Mouse (Mus musculus): Measurements from ENCODE around the gene Abhd6. TPM values are rescaled to one million over a fixed set of nuclear protein-coding genes. Genes with fewer than 3 reads are reported as not detected.

Gene Abhd6
- polyA plus RNA-seq, 1 experiment from 2014 or later, result 11.3 TPM

DNA sequence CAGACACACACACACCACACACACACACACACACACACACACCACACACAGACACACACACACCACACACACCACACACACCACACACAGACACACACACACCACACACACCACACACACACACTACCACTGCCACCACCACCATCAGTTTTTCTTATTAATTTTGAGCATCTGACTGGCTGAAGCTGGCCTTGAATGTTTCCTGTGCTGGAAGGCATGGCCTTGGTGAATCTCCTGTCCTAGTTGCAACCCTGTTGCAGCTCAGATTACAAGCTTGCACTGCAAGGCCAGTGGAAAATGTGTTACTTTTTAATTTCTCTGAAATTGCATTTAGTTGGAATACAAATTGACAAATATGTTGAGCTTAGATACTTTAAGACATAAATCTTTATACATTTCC lies 4.4 kb downstream of the Abhd6 start:
- Histone ChIP-seq H3K36me3 (ENCODE audit: control insufficient read depth, insufficient read depth, low read length) (no peaks in the 10 kb centered on the region), H3K27ac (replicated peaks in 1 of 2; ENCODE audit: control insufficient read depth in 1 of 2, insufficient read depth in 1 of 2, low read depth in 2 of 2, low read length in 2 of 2) (no peak overlapping the region), H3K9me3 (ENCODE audit: control insufficient read depth, low read length) (no peaks in the 10 kb centered on the region), H3K9ac (ENCODE audit: low read length) (no peak overlapping the region), H3K4me3 (ENCODE audit: control insufficient read depth in 1 of 2, insufficient read depth in 1 of 2, low read depth in 1 of 2, low read length in 2 of 2) (no peak overlapping the region), H3K4me2 (ENCODE audit: low read length) (no peak overlapping the region), H3K27me3 (ENCODE audit: control insufficient read depth, insufficient read depth, low read length) (peaks cover 2% of the 10 kb centered on the region; the same call in 1 of the 2 replicates), H3K4me1 (ENCODE audit: control insufficient read depth in 2 of 2, insufficient read depth in 2 of 2, low read length in 2 of 2) (peaks cover 8 to 9% of the 10 kb centered on the region in 2 experiments)
- ATAC-seq (ENCODE audit: insufficient number of reproducible peaks, insufficient read depth, low FRiP score, low read depth), result no peak

DNA sequence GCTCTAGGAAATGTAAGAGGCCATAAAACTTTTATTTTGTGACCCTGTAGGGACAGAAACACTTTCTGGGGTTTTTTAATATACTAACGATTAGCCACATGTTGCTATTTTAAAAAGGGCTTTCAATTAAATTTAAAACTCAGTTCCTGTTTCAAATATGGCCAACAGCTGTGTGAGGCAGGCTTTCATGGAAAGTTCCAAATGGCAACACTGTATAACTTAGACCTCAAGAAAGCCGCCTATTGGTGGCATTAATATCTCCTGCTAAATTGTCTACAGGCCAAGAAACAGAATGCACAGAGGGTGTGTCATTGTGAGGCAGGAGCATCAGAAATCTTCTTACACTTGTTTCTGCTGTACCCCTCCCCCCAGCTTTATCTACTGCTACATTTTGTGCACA lies 4.8 kb downstream of the Abhd6 start:
- Histone ChIP-seq H3K36me3 (ENCODE audit: control insufficient read depth, insufficient read depth, low read length) (no peaks in the 10 kb centered on the region), H3K4me1 (ENCODE audit: control insufficient read depth in 2 of 2, insufficient read depth in 2 of 2, low read length in 2 of 2) (peaks cover 6% of the 10 kb centered on the region in 2 experiments), H3K9me3 (ENCODE audit: control insufficient read depth, low read length) (no peaks in the 10 kb centered on the region), H3K4me3 (ENCODE audit: control insufficient read depth in 1 of 2, insufficient read depth in 1 of 2, low read depth in 1 of 2, low read length in 2 of 2) (no peak overlapping the region), H3K27me3 (ENCODE audit: control insufficient read depth, insufficient read depth, low read length) (no peaks in the 10 kb centered on the region), H3K4me2 (ENCODE audit: low read length) (no peak overlapping the region), H3K27ac (replicated peaks in 1 of 2; ENCODE audit: control insufficient read depth in 1 of 2, insufficient read depth in 1 of 2, low read depth in 2 of 2, low read length in 2 of 2) (no peak overlapping the region), H3K9ac (ENCODE audit: low read length) (no peak overlapping the region)
- ATAC-seq (ENCODE audit: insufficient number of reproducible peaks, insufficient read depth, low FRiP score, low read depth), result no peak
- 81% methylated on average over 2 of the region's 2 CpGs for WGBS

DNA sequence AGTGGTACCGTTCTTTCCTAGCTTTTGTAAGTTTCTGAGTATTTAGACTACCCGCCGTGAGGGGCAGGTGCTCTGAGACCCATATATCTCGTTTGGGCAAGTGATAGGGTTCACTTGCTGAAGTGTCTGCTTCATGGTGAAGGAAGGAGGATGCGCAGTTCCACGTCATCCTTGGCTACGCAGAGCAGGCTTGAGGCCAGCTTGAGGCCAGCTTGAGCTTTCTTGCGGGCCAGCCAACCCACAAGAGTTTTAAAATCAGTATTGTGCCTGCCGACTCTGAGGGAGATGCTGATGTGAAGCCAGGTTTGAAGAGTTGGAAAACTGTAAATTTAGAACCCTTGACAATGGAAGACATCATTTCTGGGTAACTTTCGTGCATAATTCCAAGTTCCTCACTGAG lies 5.2 kb downstream of the Abhd6 start:
- H3K4me2 ChIP-seq (ENCODE audit: low read length), result no peak overlapping the region
- no peak overlapping the region for H3K4me3 ChIP-seq (ENCODE audit: control insufficient read depth in 1 of 2, insufficient read depth in 1 of 2, low read depth in 1 of 2, low read length in 2 of 2)
- H3K9me3 ChIP-seq (ENCODE audit: control insufficient read depth, low read length), result no peaks in the 10 kb centered on the region
- ATAC-seq (ENCODE audit: insufficient number of reproducible peaks, insufficient read depth, low FRiP score, low read depth), result no peak
- H3K9ac ChIP-seq (ENCODE audit: low read length), result no peak overlapping the region
- no peaks in the 10 kb centered on the region for H3K36me3 ChIP-seq (ENCODE audit: control insufficient read depth, insufficient read depth, low read length)
- H3K4me1 ChIP-seq (ENCODE audit: control insufficient read depth in 2 of 2, insufficient read depth in 2 of 2, low read length in 2 of 2), result peaks cover 5 to 6% of the 10 kb centered on the region in 2 experiments
- H3K27me3 ChIP-seq (ENCODE audit: control insufficient read depth, insufficient read depth, low read length), result no peaks in the 10 kb centered on the region
- H3K27ac ChIP-seq (replicated peaks in 1 of 2; ENCODE audit: control insufficient read depth in 1 of 2, insufficient read depth in 1 of 2, low read depth in 2 of 2, low read length in 2 of 2), result no peak overlapping the region
- WGBS, result 86% methylated on average over 10 of the region's 10 CpGs

- Histone ChIP-seq H3K36me3 (ENCODE audit: control insufficient read depth, insufficient read depth, low read length) (no peaks in the 10 kb centered on the region), H3K4me1 (ENCODE audit: control insufficient read depth in 2 of 2, insufficient read depth in 2 of 2, low read length in 2 of 2) (no peaks in the 10 kb centered on the region), H3K27me3 (ENCODE audit: control insufficient read depth, insufficient read depth, low read length) (no peaks in the 10 kb centered on the region), H3K4me3 (ENCODE audit: control insufficient read depth in 1 of 2, insufficient read depth in 1 of 2, low read depth in 1 of 2, low read length in 2 of 2) (no peak overlapping the region), H3K9ac (ENCODE audit: low read length) (no peak overlapping the region), H3K27ac (replicated peaks in 1 of 2; ENCODE audit: control insufficient read depth in 1 of 2, insufficient read depth in 1 of 2, low read depth in 2 of 2, low read length in 2 of 2) (no peak overlapping the region), H3K4me2 (ENCODE audit: low read length) (no peak overlapping the region), H3K9me3 (ENCODE audit: control insufficient read depth, low read length) (no peaks in the 10 kb centered on the region)
- no peak for ATAC-seq (ENCODE audit: insufficient number of reproducible peaks, insufficient read depth, low FRiP score, low read depth)
- 82% methylated on average over 2 of the region's 2 CpGs for WGBS
Measured at GRCm38 (mm10) chr14:8011297-8011696, 8.6 kb downstream of the Abhd6 start.

GRCm38 (mm10) chr14:8011938-8012337 lies 9.2 kb downstream of the Abhd6 start:
- H3K4me1 ChIP-seq (ENCODE audit: control insufficient read depth in 2 of 2, insufficient read depth in 2 of 2, low read length in 2 of 2), result no peaks in the 10 kb centered on the region
- 81% methylated on average over 6 of the region's 6 CpGs for WGBS
- H3K4me3 ChIP-seq (ENCODE audit: control insufficient read depth in 1 of 2, insufficient read depth in 1 of 2, low read depth in 1 of 2, low read length in 2 of 2), result no peak overlapping the region
- H3K27me3 ChIP-seq (ENCODE audit: control insufficient read depth, insufficient read depth, low read length), result no peaks in the 10 kb centered on the region
- ATAC-seq (ENCODE audit: insufficient number of reproducible peaks, insufficient read depth, low FRiP score, low read depth), result no peak
- H3K9me3 ChIP-seq (ENCODE audit: control insufficient read depth, low read length), result no peaks in the 10 kb centered on the region
- no peak overlapping the region for H3K4me2 ChIP-seq (ENCODE audit: low read length)
- H3K9ac ChIP-seq (ENCODE audit: low read length), result no peak overlapping the region
- H3K27ac ChIP-seq (replicated peaks in 1 of 2; ENCODE audit: control insufficient read depth in 1 of 2, insufficient read depth in 1 of 2, low read depth in 2 of 2, low read length in 2 of 2), result no peak overlapping the region
- no peaks in the 10 kb centered on the region for H3K36me3 ChIP-seq (ENCODE audit: control insufficient read depth, insufficient read depth, low read length)

- Histone ChIP-seq H3K9ac (ENCODE audit: low read length) (no peak overlapping the region), H3K27ac (replicated peaks in 1 of 2; ENCODE audit: control insufficient read depth in 1 of 2, insufficient read depth in 1 of 2, low read depth in 2 of 2, low read length in 2 of 2) (no peak overlapping the region), H3K4me3 (ENCODE audit: control insufficient read depth in 1 of 2, insufficient read depth in 1 of 2, low read depth in 1 of 2, low read length in 2 of 2) (no peak overlapping the region), H3K36me3 (ENCODE audit: control insufficient read depth, insufficient read depth, low read length) (no peaks in the 10 kb centered on the region), H3K4me2 (ENCODE audit: low read length) (no peak overlapping the region), H3K9me3 (ENCODE audit: control insufficient read depth, low read length) (no peaks in the 10 kb centered on the region), H3K4me1 (ENCODE audit: control insufficient read depth in 2 of 2, insufficient read depth in 2 of 2, low read length in 2 of 2) (no peaks in the 10 kb centered on the region), H3K27me3 (ENCODE audit: control insufficient read depth, insufficient read depth, low read length) (no peaks in the 10 kb centered on the region)
- no peak for ATAC-seq (ENCODE audit: insufficient number of reproducible peaks, insufficient read depth, low FRiP score, low read depth)
- WGBS, result 95% methylated on average over 6 of the region's 6 CpGs
Measured at GRCm38 (mm10) chr14:8015756-8016155, 13.1 kb downstream of the Abhd6 start.

GRCm38 (mm10) chr14:8016276-8016675 lies 13.6 kb downstream of the Abhd6 start:
- no peak for ATAC-seq (ENCODE audit: insufficient number of reproducible peaks, insufficient read depth, low FRiP score, low read depth)
- Histone ChIP-seq H3K9ac (ENCODE audit: low read length) (no peak overlapping the region), H3K27me3 (ENCODE audit: control insufficient read depth, insufficient read depth, low read length) (no peaks in the 10 kb centered on the region), H3K36me3 (ENCODE audit: control insufficient read depth, insufficient read depth, low read length) (no peaks in the 10 kb centered on the region), H3K4me1 (ENCODE audit: control insufficient read depth in 2 of 2, insufficient read depth in 2 of 2, low read length in 2 of 2) (no peaks in the 10 kb centered on the region), H3K4me2 (ENCODE audit: low read length) (no peak overlapping the region), H3K9me3 (ENCODE audit: control insufficient read depth, low read length) (no peaks in the 10 kb centered on the region), H3K4me3 (ENCODE audit: control insufficient read depth in 1 of 2, insufficient read depth in 1 of 2, low read depth in 1 of 2, low read length in 2 of 2) (no peak overlapping the region), H3K27ac (replicated peaks in 1 of 2; ENCODE audit: control insufficient read depth in 1 of 2, insufficient read depth in 1 of 2, low read depth in 2 of 2, low read length in 2 of 2) (no peak overlapping the region)
- WGBS, result 82% methylated on average over 6 of the region's 6 CpGs

DNA sequence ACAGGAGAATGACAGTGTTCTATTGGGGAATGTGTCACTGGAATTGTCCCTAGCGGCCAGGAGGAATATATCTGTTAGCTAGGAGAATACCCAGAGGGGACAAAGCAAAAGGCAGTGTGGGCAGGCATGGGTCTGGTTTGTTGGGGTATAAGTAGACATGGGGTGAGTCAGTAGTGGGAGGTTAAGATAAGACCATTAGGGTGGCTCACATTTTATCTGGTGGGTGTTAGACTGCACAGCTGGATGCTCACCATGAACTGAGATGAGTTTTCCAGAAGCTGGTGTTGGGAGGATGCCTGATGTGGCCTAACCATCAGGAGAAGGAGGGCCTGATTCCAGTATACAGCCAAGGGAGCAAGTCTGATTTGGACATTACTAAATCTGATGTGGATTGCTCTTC lies 14.2 kb downstream of the Abhd6 start:
- H3K9me3 ChIP-seq (ENCODE audit: control insufficient read depth, low read length), result no peaks in the 10 kb centered on the region
- no peaks in the 10 kb centered on the region for H3K36me3 ChIP-seq (ENCODE audit: control insufficient read depth, insufficient read depth, low read length)
- ATAC-seq (ENCODE audit: insufficient number of reproducible peaks, insufficient read depth, low FRiP score, low read depth), result no peak
- no peak overlapping the region for H3K9ac ChIP-seq (ENCODE audit: low read length)
- no peaks in the 10 kb centered on the region for H3K27me3 ChIP-seq (ENCODE audit: control insufficient read depth, insufficient read depth, low read length)
- H3K4me2 ChIP-seq (ENCODE audit: low read length), result no peak overlapping the region
- no peaks in the 10 kb centered on the region for H3K4me1 ChIP-seq (ENCODE audit: control insufficient read depth in 2 of 2, insufficient read depth in 2 of 2, low read length in 2 of 2)
- no peak overlapping the region for H3K27ac ChIP-seq (replicated peaks in 1 of 2; ENCODE audit: control insufficient read depth in 1 of 2, insufficient read depth in 1 of 2, low read depth in 2 of 2, low read length in 2 of 2)
- no peak overlapping the region for H3K4me3 ChIP-seq (ENCODE audit: control insufficient read depth in 1 of 2, insufficient read depth in 1 of 2, low read depth in 1 of 2, low read length in 2 of 2)
- WGBS, result 75% methylated on average over 1 of the region's 1 CpGs
